Mouse (Mus musculus) olfactory bulb, adult 2 months (tissue): ENCODE data around the gene Slc26a8.

Source experiments
- CTCF ChIP-seq: fragments of 200-500 bp; IDR thresholded peaks from 2 replicates; pipeline ENCODE4 v1.5.1; 2012; ENCODE audit warnings: low read depth, mild to moderate bottlenecking, low read length, moderate library complexity; ENCODE audit not compliant: insufficient read depth
- POLR2A ChIP-seq: fragments of 200-500 bp; IDR thresholded peaks from 2 replicates; pipeline ENCODE4 v1.6.1; 2012; ENCODE audit warnings: mild to moderate bottlenecking, low read depth, low read length, moderate library complexity; ENCODE audit not compliant: insufficient read depth

DNA sequence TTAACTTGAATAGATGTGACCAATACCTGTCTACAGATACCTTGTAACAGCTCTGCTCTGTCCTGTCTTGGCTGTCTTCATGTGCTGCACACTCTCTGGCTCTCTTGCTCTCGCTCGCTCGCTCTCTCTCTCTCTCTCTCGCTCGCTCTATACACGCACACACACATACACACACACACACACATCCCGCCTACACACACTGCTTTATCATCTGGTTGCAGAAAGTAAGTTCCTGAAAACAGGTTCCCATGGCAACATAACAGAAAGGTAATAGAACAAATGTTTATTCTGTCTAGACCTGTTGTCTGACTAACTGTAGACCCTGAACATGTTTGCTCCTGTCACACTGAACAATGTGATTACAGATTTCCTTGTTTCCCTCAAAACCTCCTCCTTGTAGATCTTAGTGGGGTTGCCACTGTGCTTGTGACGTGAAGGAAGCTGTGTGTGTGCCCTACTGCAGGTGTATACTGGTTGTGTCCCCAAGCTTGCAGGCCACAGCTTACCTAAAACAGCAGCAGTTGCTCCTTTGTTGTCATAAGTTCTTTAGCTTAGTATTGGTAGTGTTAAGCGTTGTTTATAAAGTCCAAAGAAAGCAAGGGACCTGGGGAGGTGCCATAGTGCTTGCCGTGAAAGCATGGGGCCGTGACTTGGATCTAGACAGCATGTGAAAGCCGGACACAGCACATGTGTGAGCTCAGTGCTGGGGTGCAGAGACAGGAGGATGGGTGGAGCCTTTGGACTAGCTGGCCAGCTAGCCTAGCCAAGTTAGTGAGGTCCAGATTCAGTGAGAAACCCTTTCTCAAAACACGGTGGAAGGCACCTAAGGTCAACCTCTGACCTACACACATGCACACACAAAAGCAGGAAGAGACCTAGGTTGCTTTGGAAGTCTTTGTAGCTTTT lies 7.5 kb upstream of the Slc26a8 start:
- no peak for TF ChIP-seq CTCF
- TF ChIP-seq POLR2A = no peak
